Mouse (Mus musculus) hindbrain, embryonic 15.5 days (tissue): Measurements from ENCODE around the gene Gigyf1. TPM values are rescaled to one million over a fixed set of nuclear protein-coding genes. Genes with fewer than 3 reads are reported as not detected.
A peak's percentile ranks its signal among the peaks of the same experiment; 100 is the strongest.

Source experiments
- ATAC-seq: fragments of 200-750 bp; cut with Nextera tagmentation; 2 replicates; pipeline ENCODE4 v1.8.0; 2017; ENCODE audit warnings: low read depth, moderate number of reproducible peaks, moderate TSS enrichment; ENCODE audit not compliant: low FRiP score
- H3K27ac ChIP-seq: fragments of 300-500 bp; sonication (generic); replicated peaks from 2 replicates; pipeline ENCODE4 v1.5.1; 2015; ENCODE audit warnings: mild to moderate bottlenecking, inconsistent platforms
- H3K27me3 ChIP-seq: fragments of 300-500 bp; sonication (generic); 2 replicates; pipeline ENCODE4 v1.6.1; 2015; ENCODE audit warnings: control low read depth, inconsistent platforms
- H3K36me3 ChIP-seq: fragments of 300-500 bp; sonication (generic); 2 replicates; pipeline ENCODE4 v1.6.1; 2015; ENCODE audit warnings: control low read depth, inconsistent platforms
- H3K4me1 ChIP-seq: fragments of 300-500 bp; sonication (generic); replicated peaks from 2 replicates; pipeline ENCODE4 v1.6.1; 2015; ENCODE audit warnings: control low read depth, inconsistent platforms
- H3K4me2 ChIP-seq: fragments of 300-500 bp; sonication (generic); 2 replicates; pipeline ENCODE4 v1.6.1; 2015; ENCODE audit warnings: moderate library complexity, mild to moderate bottlenecking, inconsistent platforms
- H3K4me3 ChIP-seq: fragments of 300-500 bp; sonication (generic); 2 replicates; pipeline ENCODE4 v1.5.1; 2015; ENCODE audit warnings: mild to moderate bottlenecking, inconsistent platforms
- H3K9ac ChIP-seq: fragments of 300-500 bp; sonication (generic); 2 replicates; pipeline ENCODE4 v1.6.1; 2015; ENCODE audit warnings: inconsistent platforms
- H3K9me3 ChIP-seq: fragments of 300-500 bp; sonication (generic); 2 replicates; pipeline ENCODE4 v1.6.1; 2016; ENCODE audit warnings: control low read depth, inconsistent platforms
- WGBS: fragments of 180-500 bp; shearing (Covaris S2); methylation state at CpG from one replicate; pipeline ENCODE4 v1.1.7; 2015; 5-methylcytosine and 5-hydroxymethylcytosine counted together
- polyA plus RNA-seq: library from polyadenylated mRNA; unstranded; fragments of >200 nt; fragmentation: Nextera tagmentation; extraction: Ambion mirVana; gene quantifications from 2 replicates; pipeline ENCODE4 v1.2.1, GENCODE M21; 2015

Gene Gigyf1
- polyA plus RNA-seq, 1 experiment from 2014 or later: 18.4 TPM

DNA sequence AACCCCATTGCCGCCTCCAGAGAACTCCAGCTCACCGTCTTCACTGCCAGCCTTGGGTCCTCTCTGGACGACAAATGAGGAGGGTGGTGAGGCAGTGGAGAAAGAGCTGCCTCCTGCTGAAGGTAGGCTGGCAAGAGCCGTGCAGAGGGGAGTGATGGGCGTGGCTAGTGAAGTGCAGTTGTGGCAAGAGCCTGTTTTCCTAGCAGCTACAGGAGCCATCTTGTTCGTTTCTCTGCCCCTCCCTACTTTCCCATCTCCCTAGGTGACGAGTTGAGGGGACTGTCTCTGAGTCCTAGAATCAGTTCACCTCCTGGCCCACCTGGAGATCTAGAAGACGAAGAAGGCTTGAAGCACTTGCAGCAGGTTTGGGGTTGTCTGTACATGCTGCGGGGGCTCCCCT lies 3.5 kb downstream of the Gigyf1 start:
- H3K9me3 ChIP-seq: no peaks in the 10 kb centered on the region
- H3K36me3 ChIP-seq: peaks cover 76% of the 10 kb centered on the region
- peaks cover 9% of the 10 kb centered on the region; the same call in 1 of the 2 replicates for H3K4me1 ChIP-seq
- H3K27ac ChIP-seq: no peak overlapping the region
- WGBS: 80% methylated on average over 9 of the region's 9 CpGs
- H3K4me2 ChIP-seq: no peak overlapping the region
- H3K9ac ChIP-seq: no peak overlapping the region
- no peak overlapping the region for H3K4me3 ChIP-seq
- no peaks in the 10 kb centered on the region for H3K27me3 ChIP-seq
- no peak for ATAC-seq

DNA sequence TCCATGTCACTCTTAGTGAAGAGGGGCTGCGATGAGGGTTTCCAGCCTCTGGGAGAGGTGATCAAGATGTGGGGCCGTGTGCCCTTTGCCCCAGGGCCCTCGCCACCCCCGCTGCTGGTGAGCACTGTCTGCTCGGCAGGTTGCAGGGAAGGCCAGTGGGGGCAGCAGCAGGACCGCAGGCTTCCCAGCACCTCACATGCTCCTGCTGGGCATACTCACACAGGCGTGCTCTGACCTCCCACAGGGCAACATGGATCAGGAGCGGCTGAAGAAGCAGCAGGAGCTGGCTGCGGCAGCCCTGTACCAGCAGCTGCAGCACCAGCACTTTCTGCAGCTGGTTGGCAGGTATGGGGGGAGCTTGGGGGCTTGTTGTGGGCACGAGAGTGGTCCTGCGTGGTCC lies 4.4 kb downstream of the Gigyf1 start:
- ATAC-seq: no peak

DNA sequence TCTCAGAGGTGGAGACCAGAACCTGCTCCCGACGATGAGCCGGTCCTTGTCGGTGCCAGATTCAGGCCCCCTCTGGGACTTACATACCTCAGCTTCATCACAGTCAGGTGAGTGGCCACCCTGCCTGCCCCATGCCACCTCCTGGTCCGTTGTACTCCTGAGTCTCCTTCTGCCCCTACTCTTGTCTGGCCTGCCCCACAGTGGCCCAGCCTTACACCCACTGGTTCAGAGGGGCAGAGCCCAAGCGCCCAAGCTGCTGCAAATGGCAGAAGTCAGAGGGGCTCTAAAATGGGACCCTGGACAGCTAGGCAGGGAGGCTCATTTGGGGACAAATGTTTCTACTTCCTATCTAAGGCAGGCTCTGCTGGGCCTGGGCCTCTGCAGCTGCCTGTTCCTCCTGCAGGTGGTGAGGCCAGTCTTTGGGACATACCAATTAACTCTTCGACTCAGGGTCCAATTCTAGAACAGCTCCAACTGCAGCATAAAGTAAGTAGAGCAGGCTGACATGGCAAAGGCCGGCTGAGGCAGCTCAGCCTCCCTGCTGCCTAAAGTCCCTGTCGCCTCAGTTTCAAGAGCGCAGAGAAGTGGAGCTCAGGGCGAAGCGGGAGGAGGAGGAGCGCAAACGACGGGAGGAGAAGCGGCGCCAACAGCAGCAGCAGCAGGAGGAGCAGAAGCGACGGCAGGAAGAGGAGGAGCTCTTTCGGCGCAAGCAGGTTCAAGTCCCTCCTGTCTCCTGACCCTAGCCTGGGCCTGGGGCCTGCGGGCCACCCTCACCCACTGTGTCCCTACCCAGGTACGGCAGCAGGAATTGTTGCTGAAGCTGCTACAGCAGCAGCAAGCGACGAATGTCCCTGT lies 5.3 kb downstream of the Gigyf1 start:
- H3K4me2 ChIP-seq: no peak overlapping the region
- peaks cover 86% of the 10 kb centered on the region for H3K36me3 ChIP-seq
- no peak overlapping the region for H3K4me3 ChIP-seq
- H3K9me3 ChIP-seq: no peaks in the 10 kb centered on the region
- no peaks in the 10 kb centered on the region for H3K27me3 ChIP-seq
- peaks cover 15% of the 10 kb centered on the region for H3K4me1 ChIP-seq
- no peak overlapping the region for H3K9ac ChIP-seq
- H3K27ac ChIP-seq: no peak overlapping the region
- 83% methylated on average over 25 of the region's 25 CpGs for WGBS
- ATAC-seq: no peak

More for the DNA sequence above, 4.4 kb downstream of the Gigyf1 start:
- no peak overlapping the region for H3K4me3 ChIP-seq
- peaks cover 9% of the 10 kb centered on the region; the same call in 1 of the 2 replicates for H3K4me1 ChIP-seq
- no peaks in the 10 kb centered on the region for H3K9me3 ChIP-seq
- H3K36me3 ChIP-seq: peaks cover 80% of the 10 kb centered on the region
- 69% methylated on average over 11 of the region's 11 CpGs for WGBS
- H3K9ac ChIP-seq: no peak overlapping the region
- no peaks in the 10 kb centered on the region for H3K27me3 ChIP-seq
- H3K27ac ChIP-seq: no peak overlapping the region
- no peak overlapping the region for H3K4me2 ChIP-seq

DNA sequence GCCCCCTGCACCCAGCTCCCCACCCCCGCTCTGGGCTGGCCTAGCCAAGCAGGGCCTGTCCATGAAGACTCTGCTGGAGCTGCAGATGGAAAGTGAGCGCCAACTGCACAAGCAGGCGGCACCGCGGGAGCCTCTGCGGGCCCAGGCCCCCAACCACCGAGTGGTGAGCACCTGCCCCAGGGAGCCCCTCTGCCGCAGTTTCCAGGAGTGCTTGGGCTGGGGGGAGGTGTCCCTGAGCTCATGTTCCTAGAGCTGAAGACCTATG lies 5.8 kb downstream of the Gigyf1 start:
- peaks cover 86% of the 10 kb centered on the region for H3K36me3 ChIP-seq
- H3K27me3 ChIP-seq: no peaks in the 10 kb centered on the region
- no peak overlapping the region for H3K9ac ChIP-seq
- no peak for ATAC-seq
- H3K4me3 ChIP-seq: no peak overlapping the region
- H3K4me2 ChIP-seq: no peak overlapping the region
- peaks cover 20% of the 10 kb centered on the region for H3K4me1 ChIP-seq
- H3K27ac ChIP-seq: no peak overlapping the region
- WGBS: 79% methylated on average over 8 of the region's 8 CpGs
- no peaks in the 10 kb centered on the region for H3K9me3 ChIP-seq

DNA sequence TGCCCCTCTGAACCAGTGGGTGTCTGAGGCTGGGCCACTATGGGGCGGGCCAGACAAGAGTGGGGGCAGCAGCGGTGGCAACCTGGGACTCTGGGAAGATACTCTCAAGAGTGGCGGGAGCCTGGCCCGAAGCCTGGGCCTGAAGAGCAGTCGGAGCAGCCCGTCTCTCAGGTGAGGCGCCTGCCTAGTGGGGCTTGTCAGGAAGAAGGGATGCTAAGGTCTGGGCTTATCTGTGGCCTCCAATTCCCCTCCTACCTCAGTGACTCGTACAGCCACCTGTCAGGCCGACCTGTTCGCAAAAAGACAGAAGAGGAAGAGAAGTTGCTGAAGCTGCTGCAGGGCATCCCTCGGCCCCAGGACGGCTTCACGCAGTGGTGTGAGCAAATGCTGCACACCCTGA lies 6.3 kb downstream of the Gigyf1 start:
- Histone ChIP-seq H3K27ac (0 out of 2 replicates have a peak overlapping the region, but pooled peaks have one; percentile 7), H3K9ac (no peak overlapping the region), H3K4me3 (no peak overlapping the region), H3K27me3 (no peaks in the 10 kb centered on the region), H3K4me2 (no peak overlapping the region), H3K36me3 (peaks cover 85% of the 10 kb centered on the region), H3K4me1 (peaks cover 24% of the 10 kb centered on the region), H3K9me3 (no peaks in the 10 kb centered on the region)
- 88% methylated on average over 13 of the region's 13 CpGs for whole genome bisulfite sequencing
- no peak for ATAC-seq

DNA sequence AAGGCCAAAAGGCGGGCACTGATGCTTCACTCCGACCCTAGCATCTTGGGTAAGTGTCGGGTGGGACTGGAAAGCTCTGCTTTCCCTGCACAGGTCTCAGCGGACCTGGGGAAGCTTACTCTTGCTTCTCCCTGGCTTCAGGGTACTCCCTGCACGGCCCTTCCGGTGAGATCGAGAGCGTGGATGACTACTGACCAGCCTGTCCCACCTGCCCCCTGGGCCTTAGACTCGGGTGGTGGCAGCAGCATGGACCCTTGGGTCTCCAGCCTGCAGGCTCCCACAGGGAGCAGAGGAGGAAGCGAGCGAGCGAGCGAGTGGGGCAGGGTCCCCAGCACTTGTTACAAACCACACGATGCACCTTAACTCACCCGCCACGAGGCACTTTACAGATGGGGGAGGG lies 7.2 kb downstream of the Gigyf1 start:
- Histone ChIP-seq H3K27me3 (no peaks in the 10 kb centered on the region), H3K4me2 (no peak overlapping the region), H3K27ac (peak overlapping the region; percentile 7; the same call in 1 of the 2 replicates), H3K4me3 (no peak overlapping the region), H3K9ac (peak overlapping the region; percentile 15; the same call in 1 of the 2 replicates), H3K9me3 (no peaks in the 10 kb centered on the region), H3K4me1 (peaks cover 33% of the 10 kb centered on the region), H3K36me3 (peaks cover 77% of the 10 kb centered on the region)
- WGBS: 75% methylated on average over 16 of the region's 16 CpGs
- ATAC-seq: no peak

DNA sequence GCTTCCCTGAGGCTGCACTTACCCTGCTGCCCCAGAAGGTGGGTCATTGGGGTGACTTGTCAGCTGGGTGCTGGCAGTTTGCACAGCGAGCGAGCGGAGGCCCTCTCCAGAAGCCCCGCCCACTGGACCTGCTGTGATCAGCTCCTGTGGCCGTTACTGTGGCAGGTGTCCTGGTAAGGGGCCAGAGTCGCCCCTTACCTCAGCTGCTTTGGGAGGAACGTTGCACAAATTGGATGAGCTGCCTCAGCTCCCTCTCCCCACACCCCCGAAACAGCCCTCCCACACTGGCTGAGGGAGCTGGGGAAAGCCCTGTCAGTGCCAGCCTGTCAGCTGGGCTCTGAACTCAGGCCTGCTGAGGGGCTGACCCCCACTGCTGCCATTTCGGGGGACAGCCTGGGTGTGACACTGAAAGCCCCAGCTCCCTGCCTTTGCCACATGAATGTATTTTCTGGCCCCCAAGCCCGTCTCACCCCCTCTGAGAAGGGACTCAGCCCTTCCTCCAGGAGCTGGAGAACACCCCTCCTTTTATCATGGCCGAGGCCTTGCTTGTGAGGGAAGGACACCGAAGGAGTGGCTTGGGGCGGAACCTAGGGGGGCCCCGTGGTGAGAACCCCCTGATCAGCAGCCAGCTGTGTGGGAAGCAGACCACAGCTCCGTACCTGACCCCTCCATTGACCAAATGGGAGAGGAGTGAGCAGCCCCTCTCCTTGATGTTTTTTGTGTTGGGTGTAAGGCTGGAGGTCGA lies 8.0 kb downstream of the Gigyf1 start:
- ATAC-seq: no peak
- 34% methylated on average over 16 of the region's 16 CpGs for WGBS
- H3K36me3 ChIP-seq: peaks cover 68% of the 10 kb centered on the region

DNA sequence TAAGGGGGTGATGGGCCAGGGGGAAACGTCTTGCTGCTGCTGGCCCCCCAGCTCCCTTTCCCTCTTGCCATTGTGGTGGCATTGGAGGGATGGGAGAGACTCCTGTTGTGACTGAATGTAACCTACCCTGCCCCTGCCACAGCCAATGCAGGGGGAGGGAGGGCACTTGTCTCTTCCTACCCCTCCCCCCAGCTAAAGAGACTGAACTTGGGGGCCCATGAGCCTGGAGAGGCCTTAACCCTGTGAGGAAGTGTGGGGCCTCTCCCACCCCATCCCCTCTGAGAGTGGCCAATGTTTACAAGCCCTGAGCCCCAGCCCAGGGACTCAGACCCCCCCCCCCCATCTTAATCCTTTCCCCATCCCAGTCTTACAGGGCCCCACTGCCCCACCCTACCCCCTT lies 9.1 kb downstream of the Gigyf1 start:
- no peaks in the 10 kb centered on the region for H3K9me3 ChIP-seq
- peaks cover 34% of the 10 kb centered on the region for H3K4me1 ChIP-seq
- H3K36me3 ChIP-seq: peaks cover 58% of the 10 kb centered on the region
- no peak overlapping the region for H3K27ac ChIP-seq
- H3K9ac ChIP-seq: no peak overlapping the region
- ATAC-seq: no peak
- H3K4me2 ChIP-seq: no peak overlapping the region
- no peaks in the 10 kb centered on the region for H3K27me3 ChIP-seq
- no peak overlapping the region for H3K4me3 ChIP-seq
- 35% methylated on average over 1 of the region's 1 CpGs for WGBS

More for the DNA sequence above, 8.0 kb downstream of the Gigyf1 start:
- Histone ChIP-seq H3K9me3 (no peaks in the 10 kb centered on the region), H3K4me1 (peaks cover 34% of the 10 kb centered on the region), H3K4me3 (no peak overlapping the region), H3K27ac (peak overlapping the region; percentile 67), H3K9ac (no peak overlapping the region), H3K27me3 (no peaks in the 10 kb centered on the region), H3K4me2 (no peak overlapping the region)

DNA sequence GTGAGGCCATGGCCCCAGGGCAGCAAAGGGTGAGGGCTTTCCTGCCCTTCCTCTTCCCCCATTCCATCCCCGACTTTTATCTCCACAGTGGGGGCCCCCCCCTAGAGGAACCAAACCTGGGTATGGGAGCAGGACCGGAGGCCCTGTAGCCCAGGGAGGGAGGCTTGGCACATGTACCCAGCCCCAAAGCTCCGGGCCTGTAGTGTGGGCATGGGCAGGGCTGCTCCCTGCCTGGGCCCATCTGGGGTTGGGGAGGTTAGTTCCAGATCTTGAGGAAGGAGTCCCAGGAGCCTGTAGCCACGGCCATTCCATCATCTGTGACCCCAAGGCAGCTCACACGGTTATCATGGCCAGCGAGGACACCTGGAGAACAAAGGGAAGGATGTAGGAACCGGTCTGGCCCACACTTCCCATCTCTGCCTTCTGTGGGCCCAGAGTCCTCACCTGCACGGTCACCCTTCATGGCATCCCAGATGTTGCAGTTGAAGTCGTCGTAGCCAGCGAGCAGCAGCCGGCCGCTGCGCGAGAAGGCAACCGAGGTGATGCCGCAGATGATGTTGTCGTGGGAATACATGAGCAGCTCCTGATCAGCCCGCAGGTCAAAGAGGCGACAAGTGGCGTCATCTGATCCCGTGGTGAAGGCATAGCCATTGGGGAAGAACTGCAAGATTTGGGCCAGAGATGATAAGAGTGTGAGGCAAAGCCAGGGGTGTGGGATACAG lies 10.1 kb downstream of the Gigyf1 start:
- 80% methylated on average over 22 of the region's 22 CpGs for WGBS
- H3K4me3 ChIP-seq: no peak overlapping the region

DNA sequence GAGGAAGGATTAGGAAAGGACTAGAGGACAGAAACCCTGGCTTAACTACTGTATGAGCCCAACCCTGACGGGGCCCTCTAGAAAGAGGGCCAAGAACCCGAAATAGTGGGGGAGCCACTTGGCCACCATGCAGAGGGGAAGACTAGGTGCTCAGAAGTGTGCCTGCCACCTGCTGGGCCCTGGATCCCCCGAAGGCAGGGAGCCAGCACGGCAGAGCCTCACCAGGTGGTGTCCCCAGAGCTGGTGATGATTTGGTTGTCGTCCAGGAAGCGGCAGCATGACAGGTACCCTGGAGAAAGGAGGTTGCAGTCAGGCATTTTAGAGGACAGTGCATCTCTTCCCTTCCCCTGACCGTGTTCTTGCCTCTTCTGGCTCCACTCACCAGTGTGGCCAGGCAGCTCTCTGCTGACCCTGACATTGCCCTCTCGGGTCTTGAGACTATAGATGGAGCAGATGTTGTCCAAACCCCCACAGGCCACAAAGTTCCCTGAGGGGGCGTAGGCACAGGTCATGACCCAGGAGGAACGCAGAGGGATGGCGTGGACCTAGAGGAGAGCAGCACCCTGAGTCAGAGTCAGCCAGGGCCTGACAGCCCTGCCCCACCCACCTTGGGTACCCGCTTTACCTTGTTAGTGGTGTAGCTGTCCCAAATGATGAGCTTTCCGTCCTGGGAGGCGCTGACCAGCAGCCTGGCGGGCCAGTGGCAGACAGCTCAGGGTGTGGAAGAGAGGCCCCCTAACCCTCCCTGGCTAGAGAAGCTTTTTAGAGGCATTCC lies 11.1 kb downstream of the Gigyf1 start:
- no peak for ATAC-seq
- Histone ChIP-seq H3K27ac (0 out of 2 replicates have a peak overlapping the region, but pooled peaks have one; percentile 97), H3K9me3 (no peaks in the 10 kb centered on the region), H3K36me3 (peaks cover 38% of the 10 kb centered on the region), H3K27me3 (no peaks in the 10 kb centered on the region), H3K9ac (no peak overlapping the region), H3K4me1 (peaks cover 39% of the 10 kb centered on the region), H3K4me3 (peak overlapping the region; percentile 76; the same call in 1 of the 2 replicates), H3K4me2 (peak overlapping the region; percentile 82)
- 59% methylated on average over 15 of the region's 15 CpGs for WGBS

More for the DNA sequence above, 10.1 kb downstream of the Gigyf1 start:
- ATAC-seq: no peak
- no peaks in the 10 kb centered on the region for H3K9me3 ChIP-seq
- H3K9ac ChIP-seq: no peak overlapping the region
- no peaks in the 10 kb centered on the region for H3K27me3 ChIP-seq
- H3K4me2 ChIP-seq: no peak overlapping the region
- peaks cover 34% of the 10 kb centered on the region for H3K4me1 ChIP-seq
- H3K27ac ChIP-seq: no peak overlapping the region
- H3K36me3 ChIP-seq: peaks cover 48% of the 10 kb centered on the region

DNA sequence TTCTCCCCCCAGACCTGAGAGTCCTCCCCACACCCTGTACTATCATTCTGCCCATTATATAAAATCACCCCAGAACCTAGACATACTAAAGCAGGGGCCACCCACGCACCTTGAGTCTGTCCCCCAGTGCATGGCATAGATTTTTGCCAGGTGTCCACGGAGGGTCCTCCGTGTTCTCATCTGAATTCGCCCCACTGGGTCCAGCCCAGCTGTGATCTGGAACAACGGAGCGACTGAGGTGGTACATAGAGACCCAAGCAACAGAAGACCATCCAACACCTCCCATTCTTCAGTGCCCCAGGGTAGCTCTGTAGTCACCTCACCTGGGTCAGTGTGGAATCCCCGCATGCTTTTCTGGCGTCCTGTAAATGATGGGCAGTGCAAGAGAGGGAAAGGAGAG lies 11.7 kb downstream of the Gigyf1 start:
- ATAC-seq: no peak
- peaks cover 31% of the 10 kb centered on the region for H3K36me3 ChIP-seq
- no peaks in the 10 kb centered on the region for H3K9me3 ChIP-seq
- peaks cover 39% of the 10 kb centered on the region for H3K4me1 ChIP-seq
- peak overlapping the region; percentile 95 for H3K9ac ChIP-seq
- no peaks in the 10 kb centered on the region for H3K27me3 ChIP-seq
- peak overlapping the region; percentile 82 for H3K4me2 ChIP-seq
- peak overlapping the region; percentile 97 for H3K27ac ChIP-seq
- H3K4me3 ChIP-seq: peak overlapping the region; percentile 76
- WGBS: 57% methylated on average over 8 of the region's 8 CpGs
